Mouse (Mus musculus) intestine, embryonic 15.5 days (tissue): ENCODE measurements at regions not wholly inside any gene's neighbourhood (a gene's known extent, or its start where the extent isn't known, plus 50 kb on each side); places are given as distances from the start of the nearest gene placed in this dataset.

Experiments
- ATAC-seq: fragments of 200-750 bp; cut with Nextera tagmentation; 2 replicates; pipeline ENCODE4 v1.8.0; 2017; ENCODE audit warnings: moderate TSS enrichment, moderate library complexity
- H3K27ac ChIP-seq: fragments of 300-500 bp; sonication (generic); 2 replicates; pipeline ENCODE4 v1.5.1; 2015; ENCODE audit warnings: mild to moderate bottlenecking, inconsistent platforms
- H3K27me3 ChIP-seq: fragments of 300-500 bp; sonication (generic); replicated peaks from 2 replicates; pipeline ENCODE4 v1.6.1; 2015; ENCODE audit warnings: inconsistent platforms
- H3K36me3 ChIP-seq: fragments of 300-500 bp; sonication (generic); 2 replicates; pipeline ENCODE4 v1.6.1; 2015; ENCODE audit warnings: inconsistent platforms
- H3K4me1 ChIP-seq: fragments of 300-500 bp; sonication (generic); replicated peaks from 2 replicates; pipeline ENCODE4 v1.6.1; 2015; ENCODE audit warnings: inconsistent platforms
- H3K4me2 ChIP-seq: fragments of 300-500 bp; sonication (generic); replicated peaks from 2 replicates; pipeline ENCODE4 v1.6.1; 2015; ENCODE audit warnings: mild to moderate bottlenecking, inconsistent platforms
- H3K4me3 ChIP-seq: fragments of 300-500 bp; sonication (generic); replicated peaks from 2 replicates; pipeline ENCODE4 v1.5.1; 2015; ENCODE audit warnings: inconsistent platforms
- H3K9ac ChIP-seq: fragments of 300-500 bp; sonication (generic); 2 replicates; pipeline ENCODE4 v1.6.1; 2015; ENCODE audit warnings: inconsistent platforms
- H3K9me3 ChIP-seq: fragments of 300-500 bp; sonication (generic); 2 replicates; pipeline ENCODE4 v1.6.1; 2016; ENCODE audit warnings: inconsistent platforms
- WGBS: fragments of 180-500 bp; shearing (Covaris S2); methylation state at CpG from one replicate; pipeline ENCODE4 v1.1.7; 2015; 5-methylcytosine and 5-hydroxymethylcytosine counted together

DNA sequence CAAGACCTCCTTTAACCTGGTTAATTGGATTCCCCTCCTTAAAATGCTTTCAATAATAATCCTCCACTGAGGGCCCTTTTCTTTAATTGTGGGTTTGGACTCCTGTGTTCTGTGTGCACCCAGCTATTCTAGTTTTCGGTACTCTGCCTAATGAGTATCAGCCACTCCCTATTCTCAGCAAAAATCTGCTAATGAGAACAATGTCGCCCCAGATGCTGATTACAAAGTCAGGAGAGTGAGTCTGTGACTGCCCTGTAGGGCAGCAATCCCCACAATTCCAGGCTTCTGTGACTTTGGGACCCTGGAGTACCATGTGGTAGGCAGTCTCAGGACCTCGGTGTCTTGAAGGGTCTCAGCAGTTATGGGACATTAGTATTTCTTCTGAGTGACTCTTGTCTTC lies 324.6 kb upstream of the Adamts16 start:
- Histone ChIP-seq H3K9ac (no peak overlapping the region), H3K4me2 (no peak overlapping the region), H3K9me3 (no peaks in the 10 kb centered on the region), H3K36me3 (no peaks in the 10 kb centered on the region), H3K4me1 (no peaks in the 10 kb centered on the region), H3K27ac (no peak overlapping the region), H3K4me3 (no peak overlapping the region), H3K27me3 (no peaks in the 10 kb centered on the region)
- 72% methylated on average over 3 of the region's 3 CpGs for WGBS
- ATAC-seq = no peak

DNA sequence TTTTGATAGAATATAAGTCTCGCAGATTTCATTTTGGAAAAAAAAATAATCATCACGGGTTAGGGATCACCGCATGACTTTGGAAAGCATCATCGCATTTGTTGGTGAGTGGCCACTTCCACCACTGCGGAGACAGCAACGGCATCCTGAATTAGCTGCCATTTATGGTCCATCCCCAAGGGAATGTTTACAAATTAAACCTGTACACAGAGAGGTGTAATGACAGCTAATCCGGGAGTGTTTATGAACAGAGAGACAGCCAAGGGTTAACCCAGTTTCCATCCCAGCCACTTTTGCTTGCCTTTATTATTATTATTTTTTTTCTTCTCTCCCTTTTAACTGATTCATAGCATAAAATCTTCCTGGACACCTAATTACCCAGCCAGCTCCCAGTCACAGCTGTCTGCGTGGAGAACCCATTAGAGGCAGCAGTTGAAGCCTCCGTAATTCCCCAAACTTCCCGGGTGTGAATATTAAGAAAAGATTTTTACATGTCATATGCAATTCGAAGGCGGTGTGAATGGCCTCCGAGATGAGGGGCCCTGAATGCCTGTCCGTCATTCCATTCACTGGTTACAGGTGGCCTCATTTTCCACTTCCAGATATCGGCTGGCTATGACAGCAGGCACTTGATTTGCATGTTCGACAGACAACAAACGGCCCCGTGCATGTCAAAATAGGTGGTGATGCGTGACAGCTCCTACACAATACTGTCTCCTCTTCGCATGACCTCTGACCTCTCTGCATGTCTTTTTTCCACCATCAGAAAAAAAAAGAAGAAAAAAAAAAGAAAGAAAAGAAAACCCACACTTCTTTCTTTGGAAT lies 323.7 kb upstream of the Adamts16 start:
- no peak overlapping the region for H3K4me2 ChIP-seq
- no peaks in the 10 kb centered on the region for H3K27me3 ChIP-seq
- H3K9me3 ChIP-seq = no peaks in the 10 kb centered on the region
- no peak overlapping the region for H3K27ac ChIP-seq
- H3K36me3 ChIP-seq = no peaks in the 10 kb centered on the region
- no peaks in the 10 kb centered on the region for H3K4me1 ChIP-seq
- no peak overlapping the region for H3K9ac ChIP-seq
- WGBS = 76% methylated on average over 20 of the region's 20 CpGs
- no peak overlapping the region for H3K4me3 ChIP-seq
- no peak for ATAC-seq

DNA sequence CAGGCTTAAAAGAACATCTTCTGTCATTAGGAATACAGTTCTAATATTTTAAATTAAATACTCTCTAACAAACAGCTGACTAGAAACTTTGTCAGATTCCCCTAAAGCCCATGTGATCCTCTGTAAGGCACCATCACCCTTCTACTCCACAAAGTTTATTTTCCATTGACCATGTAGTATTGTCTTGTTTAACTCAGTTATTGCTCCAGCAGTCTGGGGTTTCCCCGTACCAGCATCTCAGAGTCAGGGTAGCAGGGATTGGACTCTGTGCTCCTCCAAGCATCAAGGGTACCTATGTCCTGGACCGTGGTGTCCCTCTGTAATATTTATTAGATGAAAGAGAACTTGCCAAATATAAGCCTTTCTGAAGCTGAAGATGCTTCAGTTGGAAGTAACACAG lies 322.4 kb upstream of the Adamts16 start:
- Histone ChIP-seq H3K36me3 (no peaks in the 10 kb centered on the region), H3K27ac (no peak overlapping the region), H3K4me3 (no peak overlapping the region), H3K9ac (no peak overlapping the region), H3K4me1 (no peaks in the 10 kb centered on the region), H3K27me3 (no peaks in the 10 kb centered on the region), H3K4me2 (no peak overlapping the region), H3K9me3 (no peaks in the 10 kb centered on the region)
- 73% methylated on average over 2 of the region's 2 CpGs for WGBS
- no peak for ATAC-seq

DNA sequence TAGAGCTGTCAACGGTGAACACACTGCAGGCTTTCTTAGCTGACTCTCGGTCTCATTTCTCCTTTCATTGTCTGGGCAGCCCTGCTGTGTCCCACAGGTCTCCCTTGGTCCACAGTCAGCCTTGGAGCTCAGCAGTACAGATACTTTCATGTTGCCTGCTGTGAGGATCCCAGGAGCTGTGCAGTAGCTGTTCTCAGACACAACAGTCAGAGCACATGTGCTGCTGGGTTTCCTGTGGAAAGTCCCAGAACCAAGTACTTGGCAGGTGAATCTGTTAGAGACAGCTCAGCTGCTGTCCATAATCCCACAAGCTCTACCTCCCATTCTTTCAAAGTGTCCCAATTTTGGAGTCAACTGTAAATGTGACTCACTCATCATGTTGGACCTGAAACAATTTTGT lies 321.3 kb upstream of the Adamts16 start:
- H3K4me1 ChIP-seq = no peaks in the 10 kb centered on the region
- H3K27ac ChIP-seq = no peak overlapping the region
- no peak overlapping the region for H3K9ac ChIP-seq
- H3K27me3 ChIP-seq = no peaks in the 10 kb centered on the region
- H3K36me3 ChIP-seq = no peaks in the 10 kb centered on the region
- no peak overlapping the region for H3K4me3 ChIP-seq
- H3K4me2 ChIP-seq = no peak overlapping the region
- no peaks in the 10 kb centered on the region for H3K9me3 ChIP-seq
- ATAC-seq = no peak
- 66% methylated on average over 2 of the region's 2 CpGs for WGBS

DNA sequence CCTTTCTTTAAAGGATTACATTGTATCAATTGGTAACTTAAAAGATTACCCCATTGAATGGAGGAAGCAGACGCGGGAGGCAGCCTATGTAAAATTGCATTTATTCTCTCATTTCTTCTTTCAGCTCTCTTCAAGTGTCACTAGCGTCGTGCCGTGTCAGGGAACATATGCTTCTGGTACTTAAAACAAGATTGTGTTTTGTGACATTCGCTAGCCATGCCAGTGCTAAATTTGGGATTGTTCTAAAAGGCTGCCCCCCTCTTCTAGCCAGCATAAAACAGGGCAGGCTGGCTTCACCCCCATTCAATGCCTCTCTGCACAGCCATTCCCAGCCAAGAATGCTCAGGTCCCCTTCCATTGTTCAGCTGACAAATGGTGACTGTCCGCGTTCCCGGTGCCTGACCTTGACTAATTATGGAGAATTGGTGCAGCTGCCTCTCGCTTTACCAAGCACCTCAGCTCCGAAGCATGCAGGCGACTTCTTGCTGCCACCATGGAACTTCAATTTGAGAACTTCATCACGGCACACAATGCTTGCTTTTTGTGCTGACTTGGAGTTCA lies 316.8 kb upstream of the Adamts16 start:
- WGBS = 66% methylated on average over 13 of the region's 13 CpGs
- ATAC-seq = no peak
- H3K27ac ChIP-seq = no peak overlapping the region
- H3K36me3 ChIP-seq = no peaks in the 10 kb centered on the region
- no peak overlapping the region for H3K9ac ChIP-seq
- no peaks in the 10 kb centered on the region for H3K4me1 ChIP-seq
- no peak overlapping the region for H3K4me3 ChIP-seq
- H3K27me3 ChIP-seq = no peaks in the 10 kb centered on the region
- H3K4me2 ChIP-seq = no peak overlapping the region
- no peaks in the 10 kb centered on the region for H3K9me3 ChIP-seq

DNA sequence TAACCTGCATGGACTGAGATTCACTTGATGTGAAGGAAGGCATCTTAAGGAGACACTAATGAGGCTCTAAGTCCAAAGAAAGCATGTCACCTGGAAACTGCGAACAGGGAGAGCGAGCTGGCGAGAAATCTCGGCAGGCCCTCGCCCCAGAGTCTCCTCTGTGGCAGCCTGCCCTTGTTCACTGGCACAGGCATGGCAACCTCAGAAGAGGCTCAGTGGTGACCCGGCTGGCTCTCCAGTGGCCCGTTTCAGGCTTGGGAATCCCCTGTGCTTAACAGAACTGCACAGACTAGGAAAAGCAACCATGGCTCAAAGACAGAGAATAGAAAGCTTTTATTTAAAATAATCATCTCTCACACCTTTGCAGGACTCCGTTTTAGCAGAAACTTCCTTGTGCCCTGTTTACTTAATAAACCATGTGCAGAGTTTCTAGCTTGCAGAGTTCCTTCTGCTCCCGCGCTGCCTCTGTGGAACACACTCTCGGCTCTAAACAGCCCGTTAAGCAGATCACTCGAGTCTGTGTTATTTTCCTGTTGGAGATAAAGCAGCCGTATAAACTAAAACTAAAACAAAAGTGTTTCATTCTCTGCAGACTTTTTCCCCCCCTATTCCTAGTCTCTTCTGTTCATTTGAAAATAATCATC lies 316.2 kb upstream of the Adamts16 start:
- H3K4me3 ChIP-seq = no peak overlapping the region
- no peaks in the 10 kb centered on the region for H3K4me1 ChIP-seq
- 53% methylated on average over 14 of the region's 14 CpGs for WGBS
- H3K27ac ChIP-seq = no peak overlapping the region
- no peaks in the 10 kb centered on the region for H3K36me3 ChIP-seq
- H3K4me2 ChIP-seq = no peak overlapping the region
- no peaks in the 10 kb centered on the region for H3K9me3 ChIP-seq
- H3K9ac ChIP-seq = no peak overlapping the region
- no peaks in the 10 kb centered on the region for H3K27me3 ChIP-seq
- ATAC-seq = no peak

DNA sequence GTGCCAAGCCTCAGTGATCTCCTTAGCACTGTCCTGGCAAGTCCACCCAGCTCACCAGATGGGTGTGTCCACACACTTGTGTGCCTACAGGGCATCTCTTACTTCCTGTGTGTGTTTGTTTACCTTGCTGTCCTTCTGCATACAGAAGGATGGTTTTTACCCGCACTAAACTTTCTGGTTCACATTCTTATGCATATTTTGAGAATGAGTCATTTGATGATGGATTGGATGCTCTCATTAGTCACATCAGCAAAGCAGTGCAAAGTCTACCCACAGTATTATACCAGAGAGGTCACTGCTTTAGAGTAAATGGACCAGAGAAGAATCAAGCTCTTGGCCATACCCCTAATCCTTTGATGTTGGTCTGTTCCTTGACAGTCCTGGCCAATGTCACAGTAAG lies 308.5 kb upstream of the Adamts16 start:
- no peak for ATAC-seq
- Histone ChIP-seq H3K36me3 (no peaks in the 10 kb centered on the region), H3K4me1 (no peaks in the 10 kb centered on the region), H3K9me3 (no peaks in the 10 kb centered on the region), H3K4me3 (no peak overlapping the region), H3K27me3 (no peaks in the 10 kb centered on the region), H3K27ac (no peak overlapping the region), H3K4me2 (no peak overlapping the region), H3K9ac (no peak overlapping the region)
- WGBS = 22% methylated on average over 1 of the region's 1 CpGs

DNA sequence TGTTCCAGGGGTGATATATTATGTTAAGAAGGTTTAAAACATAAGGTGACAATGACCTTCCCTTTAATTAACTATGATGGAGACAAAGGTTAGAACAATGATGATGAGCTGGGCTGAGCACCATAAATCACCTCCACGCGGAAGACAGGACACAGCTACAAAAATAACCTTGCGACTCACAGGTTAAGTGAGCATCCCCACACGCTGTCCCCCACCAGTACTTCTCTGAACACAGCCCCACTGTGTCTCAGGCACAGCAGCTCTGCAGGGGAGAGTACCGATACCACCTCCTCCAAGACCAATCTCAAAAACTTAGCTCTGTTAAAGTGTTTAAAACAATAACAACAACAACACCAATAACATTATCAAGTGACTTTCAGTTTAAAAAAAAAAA lies 307.7 kb upstream of the Adamts16 start:
- H3K4me1 ChIP-seq = no peaks in the 10 kb centered on the region
- ATAC-seq = no peak
- H3K4me2 ChIP-seq = no peak overlapping the region
- no peak overlapping the region for H3K27ac ChIP-seq
- WGBS = 29% methylated on average over 5 of the region's 5 CpGs
- no peak overlapping the region for H3K4me3 ChIP-seq
- H3K9me3 ChIP-seq = no peaks in the 10 kb centered on the region
- H3K9ac ChIP-seq = no peak overlapping the region
- no peaks in the 10 kb centered on the region for H3K36me3 ChIP-seq
- H3K27me3 ChIP-seq = no peaks in the 10 kb centered on the region

DNA sequence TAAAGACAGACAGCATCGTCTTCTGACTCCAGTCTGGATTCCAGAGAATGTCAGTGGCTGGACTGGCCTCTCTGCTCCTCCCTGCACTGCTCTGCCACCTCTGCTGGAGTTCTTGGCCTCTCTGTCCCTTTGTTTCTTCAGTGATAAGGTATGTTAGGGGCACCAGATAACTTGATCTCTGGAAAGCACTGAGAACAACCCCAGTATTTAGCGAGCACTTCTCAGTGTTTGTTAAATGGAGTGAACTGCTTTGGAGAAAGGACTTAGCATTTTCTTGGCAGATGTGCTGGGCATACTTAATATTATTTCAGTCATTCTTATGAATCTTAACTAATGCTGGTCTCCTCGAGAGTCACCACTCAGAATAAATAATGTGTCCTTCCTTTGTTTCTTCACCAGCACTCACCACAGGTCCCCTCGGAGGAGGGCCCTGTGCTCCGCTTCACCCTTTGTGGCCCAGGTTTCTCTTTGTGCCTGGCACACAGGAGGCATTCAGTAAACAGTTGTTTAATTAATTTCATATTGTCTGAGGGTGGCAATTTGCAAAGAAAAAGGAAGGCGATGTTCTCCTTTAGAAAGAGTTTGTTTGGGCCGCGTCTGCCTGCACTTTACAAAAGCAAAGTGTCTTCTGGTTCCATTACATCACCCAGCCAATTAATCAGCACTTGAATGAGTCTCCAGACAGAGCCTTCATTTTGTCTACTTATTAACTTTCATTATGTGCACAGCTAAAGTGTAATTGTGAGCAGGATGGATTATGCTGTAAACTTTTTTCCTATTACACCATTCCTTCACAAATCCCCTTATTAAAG lies 307.1 kb upstream of the Adamts16 start:
- Histone ChIP-seq H3K36me3 (no peaks in the 10 kb centered on the region), H3K9ac (no peak overlapping the region), H3K4me2 (no peak overlapping the region), H3K4me3 (no peak overlapping the region), H3K27ac (no peak overlapping the region), H3K9me3 (no peaks in the 10 kb centered on the region), H3K4me1 (no peaks in the 10 kb centered on the region), H3K27me3 (no peaks in the 10 kb centered on the region)
- ATAC-seq = no peak
- WGBS = 37% methylated on average over 8 of the region's 8 CpGs

DNA sequence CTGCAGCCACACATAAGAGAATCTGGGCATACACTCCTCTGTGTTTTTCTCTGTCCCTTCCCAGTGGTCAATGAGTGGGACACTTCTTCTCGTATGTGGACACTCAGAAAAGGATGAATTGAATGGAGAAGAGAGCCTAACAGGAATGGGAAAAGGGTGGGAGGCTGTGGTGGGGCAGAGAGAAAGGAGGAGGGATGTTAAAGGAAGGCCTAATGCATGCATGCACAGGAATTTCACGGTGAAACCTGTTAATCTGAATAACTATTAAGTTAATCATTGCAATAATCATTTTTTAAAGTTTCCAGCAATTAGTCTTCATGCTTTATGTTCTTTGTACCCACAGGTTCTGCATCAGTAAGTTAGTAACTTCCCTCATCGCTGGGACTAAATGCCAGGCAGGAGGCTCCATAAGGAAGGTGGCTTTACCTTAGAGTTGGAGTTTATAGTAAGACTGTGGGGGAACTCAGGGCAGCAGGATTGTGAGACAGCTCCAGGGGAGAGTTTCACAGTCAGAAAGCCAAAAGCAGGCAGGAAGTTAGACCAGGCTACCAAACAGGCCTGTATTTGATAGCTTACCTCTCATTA lies 305.3 kb upstream of the Adamts16 start:
- no peak overlapping the region for H3K4me2 ChIP-seq
- H3K4me3 ChIP-seq = no peak overlapping the region
- H3K36me3 ChIP-seq = no peaks in the 10 kb centered on the region
- no peaks in the 10 kb centered on the region for H3K27me3 ChIP-seq
- H3K9me3 ChIP-seq = no peaks in the 10 kb centered on the region
- ATAC-seq = no peak
- WGBS = 73% methylated on average over 3 of the region's 3 CpGs
- no peak overlapping the region for H3K27ac ChIP-seq
- no peaks in the 10 kb centered on the region for H3K4me1 ChIP-seq
- no peak overlapping the region for H3K9ac ChIP-seq

DNA sequence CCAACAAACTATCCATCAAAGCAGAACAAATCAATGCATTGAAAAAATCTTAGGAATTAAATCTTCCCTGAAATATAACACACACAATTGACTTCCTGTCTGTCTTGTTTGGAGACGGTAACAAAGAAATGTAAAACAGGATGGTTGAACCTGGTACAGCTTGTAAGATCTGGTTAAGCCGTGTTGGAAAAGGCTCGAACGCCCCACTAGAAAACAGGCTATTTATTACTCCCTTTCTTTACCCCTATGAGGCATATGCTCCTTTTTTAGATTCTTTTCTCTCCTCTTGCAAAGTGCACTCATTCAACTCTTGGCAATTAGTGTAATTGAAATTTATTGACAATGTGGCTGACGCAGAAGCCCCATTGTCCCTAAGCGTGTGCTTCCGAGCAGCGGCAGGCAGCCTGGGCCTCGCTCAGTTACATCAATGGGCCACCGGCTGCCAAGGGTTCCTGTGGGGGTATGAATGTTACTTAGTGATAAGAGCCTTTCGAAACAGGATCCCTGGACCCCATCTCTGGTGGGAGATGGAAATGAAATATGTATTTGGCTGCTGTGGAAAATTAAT lies 297.2 kb upstream of the Adamts16 start:
- ATAC-seq = no peak
- H3K9ac ChIP-seq = no peak overlapping the region
- no peak overlapping the region for H3K27ac ChIP-seq
- no peaks in the 10 kb centered on the region for H3K36me3 ChIP-seq
- WGBS = 72% methylated on average over 11 of the region's 11 CpGs
- H3K4me2 ChIP-seq = no peak overlapping the region
- no peak overlapping the region for H3K4me3 ChIP-seq
- H3K9me3 ChIP-seq = no peaks in the 10 kb centered on the region
- H3K4me1 ChIP-seq = no peaks in the 10 kb centered on the region
- H3K27me3 ChIP-seq = no peaks in the 10 kb centered on the region
